Mouse (Mus musculus): ENCODE measurements around the gene Polm. TPM values are rescaled to one million over a fixed set of nuclear protein-coding genes. Genes with fewer than 3 reads are reported as not detected.

The Polm gene
- polyA plus RNA-seq, 1 experiment from 2014 or later, result 7.8 TPM

DNA sequence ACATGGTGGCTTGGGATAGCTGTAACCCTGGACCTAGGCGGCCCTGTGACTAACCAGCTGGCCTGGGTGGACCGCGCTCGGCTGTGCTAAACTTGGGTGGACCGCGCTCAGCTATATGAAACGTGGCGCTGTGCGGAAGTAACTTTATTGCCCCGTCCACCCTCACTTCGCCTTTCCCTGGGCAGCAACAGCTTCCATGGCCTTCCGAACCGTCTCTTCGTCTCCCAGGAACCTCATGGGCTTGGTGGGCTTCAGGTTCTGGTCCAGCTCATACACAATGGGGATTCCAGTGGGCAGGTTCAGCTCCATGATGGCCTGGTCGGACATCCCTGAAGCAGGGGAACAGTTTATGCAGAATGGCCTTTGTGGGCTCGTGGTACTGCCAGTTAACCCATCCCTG, 36.3 kb downstream of the Polm start:
- Histone ChIP-seq H3K9ac (no peak overlapping the region), H3K27ac (no peak overlapping the region), H3K4me3 (no peak overlapping the region), H3K36me3 (ENCODE audit: poor library complexity, severe bottlenecking) (peaks cover 52% of the 10 kb centered on the region), H3K27me3 (no peaks in the 10 kb centered on the region), H3K4me2 (no peak overlapping the region), H3K4me1 (0 out of 2 replicates have a peak, but pooled peaks cover 6% of the 10 kb centered on the region), H3K9me3 (replicated peaks) (no peaks in the 10 kb centered on the region)
- ATAC-seq, result no peak
- WGBS, result 95% methylated on average over 16 of the region's 16 CpGs

DNA sequence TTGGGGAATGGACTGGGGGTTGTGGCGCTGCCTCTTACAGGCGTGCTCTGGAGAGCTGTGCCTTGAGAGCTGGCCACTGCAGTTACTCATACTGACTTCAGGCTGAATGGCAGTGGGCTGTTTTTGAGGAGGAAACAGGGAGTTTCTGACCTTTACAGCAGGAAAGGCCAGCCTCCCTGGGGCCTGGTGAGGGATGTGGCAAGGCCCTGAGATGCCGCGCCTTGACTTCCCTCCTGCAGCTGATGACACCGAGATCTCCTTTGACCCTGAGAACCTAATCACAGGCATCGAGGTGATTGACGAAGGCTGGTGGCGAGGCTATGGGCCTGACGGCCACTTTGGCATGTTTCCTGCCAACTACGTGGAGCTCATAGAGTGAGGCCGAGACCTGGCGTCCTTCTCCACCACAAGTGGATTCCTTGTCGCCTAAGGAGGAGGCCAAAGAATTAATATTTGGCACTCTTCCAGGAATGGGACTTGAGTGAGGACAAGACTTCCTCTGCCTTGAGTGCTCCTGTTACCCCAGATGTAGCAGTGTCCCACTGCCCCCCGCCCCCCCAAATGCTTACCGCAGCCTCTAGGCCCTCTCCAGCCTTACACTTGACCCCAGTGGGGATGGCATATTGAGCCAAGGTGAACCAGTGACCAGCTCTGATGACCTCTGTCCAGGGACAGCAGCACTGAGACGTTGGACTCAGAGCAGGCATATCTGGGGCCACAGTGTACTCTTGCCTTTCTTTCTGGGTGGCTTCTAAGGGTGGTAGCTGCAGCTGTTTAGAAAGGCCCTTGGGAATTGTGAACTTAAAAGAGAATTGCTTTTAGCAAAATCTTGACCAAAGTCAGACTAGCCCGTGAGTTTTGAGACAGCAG, 38.0 kb downstream of the Polm start:
- no peaks in the 10 kb centered on the region for H3K9me3 ChIP-seq (replicated peaks)
- H3K27ac ChIP-seq, result no peak overlapping the region
- no peak overlapping the region for H3K4me2 ChIP-seq
- H3K9ac ChIP-seq, result no peak overlapping the region
- WGBS, result 88% methylated on average over 17 of the region's 17 CpGs
- 0 out of 2 replicates have a peak, but pooled peaks cover 6% of the 10 kb centered on the region for H3K4me1 ChIP-seq
- ATAC-seq, result no peak
- H3K36me3 ChIP-seq (ENCODE audit: poor library complexity, severe bottlenecking), result peaks cover 69% of the 10 kb centered on the region
- H3K27me3 ChIP-seq, result no peaks in the 10 kb centered on the region
- H3K4me3 ChIP-seq, result no peak overlapping the region

DNA sequence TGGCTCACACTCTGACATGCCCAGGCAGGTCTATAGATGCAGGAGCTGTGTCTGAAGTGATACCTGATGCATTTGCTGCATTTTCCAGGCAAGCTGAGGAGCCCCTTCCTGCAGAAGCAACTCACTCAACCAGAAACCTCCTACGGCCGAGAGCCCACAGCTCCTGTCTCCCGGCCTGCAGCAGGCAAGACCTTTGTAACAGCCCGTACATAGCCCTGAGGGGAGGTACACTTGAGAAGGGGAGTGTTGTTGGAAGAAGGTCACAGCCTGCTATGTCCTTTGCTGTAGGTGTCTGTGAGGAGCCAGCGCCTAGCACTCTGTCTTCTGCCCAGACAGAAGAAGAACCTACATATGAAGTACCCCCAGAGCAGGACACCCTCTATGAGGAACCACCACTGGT, 39.9 kb downstream of the Polm start:
- Histone ChIP-seq H3K4me1 (no peaks in the 10 kb centered on the region), H3K4me2 (no peak overlapping the region), H3K27ac (no peak overlapping the region), H3K9me3 (replicated peaks) (no peaks in the 10 kb centered on the region), H3K27me3 (no peaks in the 10 kb centered on the region), H3K4me3 (no peak overlapping the region), H3K9ac (no peak overlapping the region), H3K36me3 (ENCODE audit: poor library complexity, severe bottlenecking) (peaks cover 85% of the 10 kb centered on the region)
- no peak for ATAC-seq
- 87% methylated on average over 5 of the region's 5 CpGs for WGBS

GRCm38 (mm10) chr11:5797371-5797770, 40.4 kb downstream of the Polm start:
- Histone ChIP-seq H3K9ac (no peak overlapping the region), H3K4me1 (no peaks in the 10 kb centered on the region), H3K27ac (no peak overlapping the region), H3K36me3 (ENCODE audit: poor library complexity, severe bottlenecking) (peaks cover 91% of the 10 kb centered on the region), H3K4me2 (no peak overlapping the region), H3K9me3 (replicated peaks) (no peaks in the 10 kb centered on the region), H3K27me3 (no peaks in the 10 kb centered on the region), H3K4me3 (no peak overlapping the region)
- ATAC-seq, result no peak
- 75% methylated on average over 11 of the region's 11 CpGs for WGBS

- Histone ChIP-seq H3K27ac (no peak overlapping the region), H3K9me3 (replicated peaks) (no peaks in the 10 kb centered on the region), H3K4me1 (no peaks in the 10 kb centered on the region), H3K4me3 (no peak overlapping the region), H3K36me3 (ENCODE audit: poor library complexity, severe bottlenecking) (peaks cover 95% of the 10 kb centered on the region), H3K4me2 (no peak overlapping the region), H3K27me3 (no peaks in the 10 kb centered on the region), H3K9ac (no peak overlapping the region)
- no peak for ATAC-seq
- WGBS, result 89% methylated on average over 15 of the region's 15 CpGs
Measured at GRCm38 (mm10) chr11:5796939-5797338, 40.9 kb downstream of the Polm start.

DNA sequence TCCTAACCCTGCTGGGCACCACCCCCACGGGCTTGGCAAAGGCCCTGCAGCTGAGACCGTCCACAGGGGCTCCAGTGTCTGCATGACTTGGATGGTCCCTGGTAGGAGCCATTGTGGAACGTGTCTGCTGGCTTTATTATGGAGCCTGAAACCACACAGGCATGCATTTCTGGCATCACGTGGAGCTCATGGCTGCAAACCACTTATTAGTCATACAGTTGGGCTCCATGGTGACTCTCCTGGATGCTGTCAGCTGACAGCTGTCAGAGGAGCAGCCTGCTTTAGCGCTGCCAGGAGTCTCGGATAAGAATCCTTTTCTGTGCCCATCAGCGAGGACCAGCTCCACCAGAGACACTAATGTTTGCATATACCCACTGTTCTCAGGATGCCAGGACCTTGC, 42.1 kb downstream of the Polm start:
- Histone ChIP-seq H3K27ac (no peak overlapping the region; the same call in 1 of the 2 replicates), H3K4me3 (no peak overlapping the region), H3K36me3 (ENCODE audit: poor library complexity, severe bottlenecking) (peaks cover 93% of the 10 kb centered on the region), H3K9ac (no peak overlapping the region), H3K4me2 (no peak overlapping the region), H3K9me3 (replicated peaks) (no peaks in the 10 kb centered on the region), H3K27me3 (no peaks in the 10 kb centered on the region), H3K4me1 (no peaks in the 10 kb centered on the region)
- peak; percentile 24; the same call in 1 of the 2 replicates for ATAC-seq
- 90% methylated on average over 7 of the region's 7 CpGs for WGBS

DNA sequence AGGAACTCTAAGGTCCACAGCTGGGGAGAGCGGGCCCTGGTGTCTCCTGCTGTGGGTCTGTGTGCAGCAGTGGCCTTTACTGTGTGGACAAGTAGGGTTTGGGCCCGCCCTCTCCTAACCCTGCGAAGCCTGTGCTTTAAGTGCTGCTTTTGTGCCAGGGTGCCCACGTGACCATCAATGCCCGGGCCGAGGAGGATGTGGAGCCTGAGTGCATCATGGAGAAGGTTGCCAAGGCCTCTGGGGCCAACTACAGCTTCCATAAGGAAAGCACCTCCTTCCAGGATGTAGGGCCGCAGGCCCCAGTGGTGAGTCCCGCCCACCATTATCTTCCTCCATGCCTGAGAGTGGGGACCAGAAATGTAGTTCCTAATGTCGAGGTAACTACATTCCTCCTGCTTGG, 42.5 kb downstream of the Polm start:
- WGBS, result 90% methylated on average over 9 of the region's 9 CpGs
- Histone ChIP-seq H3K9ac (no peak overlapping the region), H3K4me1 (no peaks in the 10 kb centered on the region), H3K4me3 (no peak overlapping the region), H3K9me3 (replicated peaks) (no peaks in the 10 kb centered on the region), H3K4me2 (no peak overlapping the region), H3K27me3 (no peaks in the 10 kb centered on the region), H3K36me3 (ENCODE audit: poor library complexity, severe bottlenecking) (peaks cover 89% of the 10 kb centered on the region), H3K27ac (no peak overlapping the region)
- no peak for ATAC-seq

DNA sequence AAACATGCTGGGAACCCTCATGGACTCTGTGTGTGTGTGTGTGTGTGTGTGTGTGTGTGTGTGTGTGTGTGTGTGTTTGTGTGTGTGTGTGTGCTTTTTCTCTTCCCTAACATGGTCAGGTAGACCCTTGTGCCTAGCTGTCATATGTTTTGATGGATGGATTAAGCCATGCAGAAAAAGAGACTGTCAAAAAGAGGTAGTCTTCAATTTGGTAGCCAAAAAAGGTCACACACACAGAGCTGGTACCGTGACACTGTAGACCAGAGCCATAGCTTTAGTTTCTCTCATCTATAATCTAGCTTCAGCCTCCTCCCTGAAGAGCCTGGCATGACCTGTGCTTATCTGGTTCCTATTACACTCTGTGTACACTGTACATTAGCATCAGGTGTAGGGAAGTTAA, 47.4 kb downstream of the Polm start:
- WGBS, result 100% methylated on average over 1 of the region's 1 CpGs
- Histone ChIP-seq H3K36me3 (ENCODE audit: poor library complexity, severe bottlenecking) (peaks cover 41% of the 10 kb centered on the region), H3K9ac (no peak overlapping the region)

GRCm38 (mm10) chr11:5789754-5790333, 48.0 kb downstream of the Polm start:
- no peak for ATAC-seq
- no peak overlapping the region for H3K27ac ChIP-seq
- peak overlapping the region; percentile 88 for H3K9ac ChIP-seq
- H3K36me3 ChIP-seq (ENCODE audit: poor library complexity, severe bottlenecking), result peaks cover 35% of the 10 kb centered on the region
- 92% methylated on average over 3 of the region's 3 CpGs for WGBS
- no peaks in the 10 kb centered on the region for H3K27me3 ChIP-seq
- peaks cover 23% of the 10 kb centered on the region for H3K4me1 ChIP-seq
- peak overlapping the region; percentile 94 for H3K4me3 ChIP-seq
- no peaks in the 10 kb centered on the region for H3K9me3 ChIP-seq (replicated peaks)
- peak overlapping the region; percentile 95 for H3K4me2 ChIP-seq

More for the DNA sequence above, 47.4 kb downstream of the Polm start:
- H3K27ac ChIP-seq, result no peak overlapping the region
- no peaks in the 10 kb centered on the region for H3K9me3 ChIP-seq (replicated peaks)
- no peak overlapping the region for H3K4me3 ChIP-seq
- no peak overlapping the region for H3K4me2 ChIP-seq
- no peaks in the 10 kb centered on the region for H3K27me3 ChIP-seq
- H3K4me1 ChIP-seq, result peaks cover 23% of the 10 kb centered on the region
- ATAC-seq, result no peak

DNA sequence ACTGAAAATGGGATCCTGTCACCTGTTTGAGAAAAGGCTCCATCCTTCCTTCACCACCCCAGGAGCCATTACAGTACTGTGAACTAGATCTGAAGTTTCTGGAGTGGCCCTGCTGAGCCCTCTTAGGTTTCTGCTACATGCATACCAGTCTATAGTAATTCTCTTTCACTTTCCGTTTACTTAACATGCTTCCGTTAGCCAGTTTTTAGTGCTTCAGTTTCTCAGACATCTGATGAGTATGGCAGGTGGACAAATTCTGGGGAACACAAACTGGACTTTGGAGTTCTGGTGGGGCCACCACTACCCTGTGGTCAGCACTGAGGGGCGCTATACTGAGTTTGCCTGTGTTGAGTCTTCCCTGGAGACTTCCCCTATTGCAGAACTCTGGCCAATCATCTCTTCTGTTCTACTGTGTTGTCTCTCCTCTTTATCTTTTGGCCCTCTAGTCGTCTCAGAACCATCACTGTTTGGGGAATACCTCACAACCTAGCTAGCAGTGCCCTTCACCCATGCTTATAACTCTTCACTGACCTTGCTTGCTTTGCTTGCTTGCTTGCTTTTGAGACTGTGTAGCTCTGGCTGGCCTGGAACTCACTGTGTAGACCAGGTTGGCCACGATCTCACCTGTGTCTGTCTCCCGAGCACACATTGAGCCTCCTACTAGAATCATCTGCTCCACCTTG, 48.6 kb downstream of the Polm start:
- H3K4me2 ChIP-seq, result peak overlapping the region; percentile 95
- H3K4me1 ChIP-seq, result peaks cover 23% of the 10 kb centered on the region
- H3K9me3 ChIP-seq (replicated peaks), result no peaks in the 10 kb centered on the region
- peak overlapping the region; percentile 94 for H3K4me3 ChIP-seq
- H3K27me3 ChIP-seq, result no peaks in the 10 kb centered on the region
- peaks cover 30% of the 10 kb centered on the region for H3K36me3 ChIP-seq (ENCODE audit: poor library complexity, severe bottlenecking)
- peak overlapping the region; percentile 82 for H3K27ac ChIP-seq
- ATAC-seq, result no peak
- 79% methylated on average over 6 of the region's 6 CpGs for WGBS
- peak overlapping the region; percentile 88 for H3K9ac ChIP-seq

- Histone ChIP-seq H3K4me1 (peaks cover 23% of the 10 kb centered on the region), H3K4me2 (peak within 1 kb of the TSS; percentile 95), H3K27ac (peak within 1 kb of the TSS; percentile 82), H3K27me3 (no peaks in the 10 kb centered on the region), H3K9me3 (replicated peaks) (no peaks in the 10 kb centered on the region), H3K9ac (peak within 1 kb of the TSS; percentile 88), H3K4me3 (peak within 1 kb of the TSS; percentile 94), H3K36me3 (ENCODE audit: poor library complexity, severe bottlenecking) (peaks cover 21% of the 10 kb centered on the region)
- WGBS, result under 1% methylated on average over 73 of the region's 74 CpGs
- ATAC-seq, result peak; percentile 98
Measured at GRCm38 (mm10) chr11:5788056-5789014, 49.5 kb downstream of the Polm start, which contains the start of gene Dbnl. TSS of gene Dbnl (plus strand) at chr11:5788488.
